Mouse (Mus musculus): Measurements from ENCODE around the gene Tmbim6.

The Tmbim6 gene

DNA sequence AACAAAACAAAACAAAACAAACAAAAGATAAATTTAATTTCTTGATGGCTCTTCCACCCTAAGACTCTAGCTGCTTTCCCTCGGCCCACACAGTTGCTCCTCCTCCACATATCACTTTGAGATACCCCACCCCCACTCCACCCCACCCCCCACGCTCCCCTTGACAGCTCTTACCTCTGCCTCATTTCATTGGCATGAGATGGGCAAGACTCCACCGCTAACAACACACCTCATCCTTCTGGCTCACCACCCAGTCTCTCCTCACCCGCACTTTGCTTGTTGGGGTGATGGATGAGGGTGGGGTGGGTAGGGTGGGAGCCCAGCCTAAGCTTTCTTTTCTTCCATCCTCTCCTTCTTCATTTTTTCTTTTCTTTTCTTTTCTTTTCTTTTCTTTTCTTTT lies 24.3 kb downstream of the Tmbim6 start:
- no peak for DNase-seq (ENCODE audit: low read depth, low spot score)

DNA sequence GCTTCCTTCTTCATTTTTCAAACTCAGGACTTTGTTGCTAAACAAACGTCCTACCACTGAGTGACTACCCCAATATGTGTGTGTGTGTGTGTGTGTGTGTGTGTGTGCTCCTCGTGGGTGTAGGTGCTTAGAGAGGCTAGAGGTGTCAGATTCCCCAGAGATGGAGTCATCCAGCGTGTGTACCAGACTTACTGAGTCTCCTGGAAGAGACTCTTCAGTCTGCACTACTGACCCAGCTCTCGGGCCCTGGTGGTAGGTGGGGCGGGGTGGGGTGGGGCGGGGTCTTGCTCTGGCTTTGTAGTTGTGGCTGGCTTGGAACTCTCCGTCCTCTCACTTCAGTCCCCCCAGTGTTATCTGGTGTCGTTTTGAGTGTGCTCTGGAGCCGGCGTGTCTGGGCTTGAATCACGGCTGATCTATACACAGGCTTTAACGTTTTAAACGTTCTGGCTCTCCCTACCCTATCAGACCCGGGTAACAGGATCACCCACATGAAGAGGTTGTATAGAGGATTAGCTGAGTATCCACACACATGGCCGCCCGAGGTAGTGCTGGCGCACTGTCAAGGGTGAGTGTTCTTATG lies 25.1 kb downstream of the Tmbim6 start:
- DNase-seq (ENCODE audit: low read depth, low spot score) = no peak

DNA sequence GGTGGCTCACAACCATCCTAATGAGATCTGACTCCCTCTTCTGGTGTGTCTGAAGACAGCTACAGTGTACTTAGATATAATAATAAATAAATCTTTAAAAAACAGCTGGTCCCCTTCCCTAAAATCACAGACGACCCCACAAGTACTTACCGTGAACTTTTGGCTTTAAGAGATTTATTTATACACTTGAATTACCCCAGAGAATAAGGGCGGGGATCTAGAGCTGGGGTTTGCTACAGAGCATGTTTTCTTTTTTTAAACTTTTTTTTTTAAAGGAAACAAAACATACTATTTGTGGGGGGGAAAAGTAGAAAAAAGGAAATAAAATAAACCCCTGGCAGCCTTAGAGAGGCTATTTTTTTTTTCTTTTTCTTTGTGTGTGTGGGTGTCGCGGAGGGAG lies 27.4 kb downstream of the Tmbim6 start:
- DNase-seq (ENCODE audit: low read depth, low spot score) = no peak

DNA sequence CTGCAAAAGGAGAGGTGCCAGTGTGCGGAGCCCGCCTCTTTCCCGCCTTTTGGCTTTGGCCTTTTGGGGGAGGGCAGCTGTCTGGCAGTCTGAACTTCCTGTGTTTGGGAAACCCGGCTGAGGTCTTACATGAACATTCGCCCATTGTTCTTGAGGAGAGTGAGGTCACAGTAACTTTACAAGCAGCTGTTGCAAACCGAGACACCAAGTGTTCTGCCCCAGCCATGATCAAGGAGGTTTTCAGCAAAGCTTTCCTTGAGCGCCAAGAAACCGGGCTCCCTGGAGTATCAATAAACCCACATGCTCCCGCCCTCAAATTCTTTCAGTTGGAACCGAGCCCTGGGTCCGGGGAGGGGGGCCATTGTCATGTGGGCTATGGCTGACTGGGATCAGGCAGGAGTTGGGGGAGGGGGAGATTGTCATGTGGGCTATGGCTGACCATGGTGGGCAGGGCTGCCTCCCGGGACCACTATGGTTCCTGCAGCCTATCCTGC lies 27.9 kb downstream of the Tmbim6 start:
- DNase-seq (ENCODE audit: low read depth, low spot score) = peak; percentile 54

DNA sequence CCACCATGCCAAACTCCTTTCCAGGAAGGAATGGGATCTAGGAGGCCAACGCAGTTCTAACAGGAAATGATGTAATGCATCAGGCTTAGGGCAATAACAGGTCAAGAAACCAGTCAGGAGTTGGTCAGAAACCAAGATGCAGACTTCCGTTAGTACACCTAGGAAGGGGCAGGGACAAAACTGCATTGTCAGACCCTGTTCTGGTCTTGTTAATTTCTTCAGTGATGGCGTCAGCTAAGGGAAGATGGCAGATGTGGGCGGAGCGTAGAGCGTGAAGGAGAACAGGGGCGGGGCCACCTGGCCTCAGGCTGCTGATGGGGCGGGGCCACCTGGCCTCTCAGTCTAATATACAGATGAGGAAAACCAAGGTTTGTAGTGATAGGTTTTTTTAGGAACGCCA lies 28.5 kb downstream of the Tmbim6 start:
- DNase-seq (ENCODE audit: low read depth, low spot score) = no peak

DNA sequence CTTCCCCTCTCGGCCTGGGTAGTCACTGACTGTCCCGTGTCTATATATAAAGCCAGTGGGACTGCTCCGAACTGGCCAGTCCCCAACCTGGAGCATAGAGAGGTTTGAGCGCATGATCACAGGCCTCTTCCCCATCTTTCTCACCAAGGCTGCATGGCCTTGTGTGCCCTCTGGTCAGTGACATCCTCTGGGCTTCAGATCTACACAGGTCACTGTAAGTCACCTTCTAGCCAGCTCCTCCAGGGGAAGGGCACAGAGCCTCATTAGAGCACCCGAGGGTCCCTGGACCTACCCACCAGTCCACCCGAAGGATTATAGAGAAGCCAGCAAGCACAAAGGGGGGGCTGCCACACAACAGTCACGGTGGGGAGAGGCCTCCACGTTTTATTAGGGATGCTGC lies 29.0 kb downstream of the Tmbim6 start:
- no peak for DNase-seq (ENCODE audit: low read depth, low spot score)

DNA sequence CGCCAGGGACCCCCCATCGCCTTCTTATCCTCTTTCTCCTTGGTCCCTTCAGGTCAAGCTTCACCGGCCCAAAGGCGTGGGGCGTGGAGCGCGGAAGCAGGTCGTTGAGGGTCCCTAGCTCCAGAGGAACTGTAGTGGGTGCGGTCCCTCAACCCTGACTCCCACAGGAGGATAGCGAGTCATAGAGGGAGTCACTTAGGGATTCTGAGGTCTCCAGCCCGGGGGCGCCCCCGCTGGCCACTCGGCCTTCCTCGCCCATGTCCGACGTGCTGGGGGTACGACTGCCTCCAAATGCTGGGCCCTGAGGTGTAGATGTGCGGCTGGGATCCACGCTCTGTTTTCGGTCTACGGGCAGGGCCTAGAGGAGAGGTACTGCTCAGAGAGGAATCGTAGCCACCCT lies 29.9 kb downstream of the Tmbim6 start:
- DNase-seq (ENCODE audit: low read depth, low spot score) = no peak

DNA sequence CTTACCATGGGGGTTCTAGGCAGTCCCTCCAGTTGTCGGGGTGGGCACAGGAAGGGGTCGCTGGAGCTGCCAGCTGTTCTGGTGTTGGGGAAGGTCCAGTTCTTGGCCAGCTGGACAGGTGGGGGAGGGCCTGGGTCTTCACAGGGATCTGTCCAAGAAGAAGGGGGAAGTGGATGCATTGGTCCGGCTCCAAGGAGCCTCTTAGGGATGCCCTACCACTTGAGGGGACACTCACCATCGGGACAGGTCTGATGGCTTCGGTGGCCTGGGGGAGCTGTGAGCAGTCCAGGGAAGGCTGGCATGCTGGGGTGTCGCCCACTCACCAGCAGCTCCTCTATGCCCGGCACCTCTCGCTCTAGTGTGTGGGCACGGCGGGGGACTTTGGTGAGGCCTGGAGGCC lies 30.4 kb downstream of the Tmbim6 start:
- no peak for DNase-seq (ENCODE audit: low read depth, low spot score)

DNA sequence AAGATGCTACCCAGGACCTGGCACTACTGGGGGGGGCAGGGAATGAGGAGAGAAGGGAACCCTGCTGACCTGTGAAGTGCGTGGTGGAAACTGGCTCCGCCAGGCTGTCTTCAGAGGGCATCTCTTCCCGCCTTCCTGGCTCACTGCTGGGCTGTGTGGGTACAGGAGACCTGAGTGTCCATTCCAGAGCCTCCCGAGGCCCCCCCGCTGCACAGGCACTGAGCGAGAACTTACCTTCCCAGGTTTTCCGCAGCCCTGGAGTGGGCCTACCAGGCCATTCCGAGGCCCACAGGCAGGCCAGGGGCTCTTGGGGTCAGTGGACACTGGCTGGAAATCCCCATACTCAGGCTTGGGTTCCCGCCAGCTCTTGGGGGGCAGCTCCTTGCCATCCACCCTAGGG lies 31.2 kb downstream of the Tmbim6 start:
- no peak for DNase-seq (ENCODE audit: low read depth, low spot score)

DNA sequence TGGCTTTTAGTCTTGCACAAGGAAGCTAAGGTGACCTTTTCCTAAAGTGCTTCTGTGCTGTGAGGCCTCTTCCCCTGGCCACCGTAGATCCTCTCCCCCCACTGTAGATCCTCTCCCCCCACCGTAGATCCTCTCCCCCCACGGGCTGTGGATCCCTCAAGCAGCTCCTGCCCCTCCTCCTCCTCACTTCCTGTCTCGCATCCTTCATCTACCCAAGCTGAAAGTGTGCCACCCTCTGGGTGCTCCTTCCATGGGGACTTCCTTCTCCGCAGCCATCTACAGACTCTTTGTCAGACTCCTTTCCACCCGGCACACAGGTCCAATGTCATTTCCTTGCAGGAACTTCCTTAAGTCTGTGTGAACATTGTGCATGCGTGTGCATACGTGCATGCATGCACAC lies 37.7 kb downstream of the Tmbim6 start:
- DNase-seq (ENCODE audit: low read depth, low spot score) = no peak

DNA sequence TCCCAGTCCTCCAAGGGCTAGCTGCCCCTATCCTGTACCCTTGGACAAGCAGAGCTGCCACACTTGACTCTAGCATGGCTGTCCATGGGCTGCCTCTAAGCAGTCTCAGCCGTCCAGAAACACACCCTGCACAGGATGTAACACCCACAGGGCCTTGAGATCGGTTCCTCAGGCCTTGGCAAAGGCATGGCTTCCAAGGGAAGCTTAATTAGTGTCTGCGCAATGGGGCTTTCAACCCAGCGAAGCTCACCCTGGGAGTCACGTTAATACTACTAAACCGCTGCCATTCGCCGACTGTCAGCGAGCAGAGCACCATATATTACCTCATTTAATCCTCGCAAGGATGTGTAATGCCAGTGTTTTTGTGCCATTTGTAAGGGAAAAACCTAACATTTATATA lies 38.4 kb downstream of the Tmbim6 start:
- DNase-seq (ENCODE audit: low read depth, low spot score) = no peak

DNA sequence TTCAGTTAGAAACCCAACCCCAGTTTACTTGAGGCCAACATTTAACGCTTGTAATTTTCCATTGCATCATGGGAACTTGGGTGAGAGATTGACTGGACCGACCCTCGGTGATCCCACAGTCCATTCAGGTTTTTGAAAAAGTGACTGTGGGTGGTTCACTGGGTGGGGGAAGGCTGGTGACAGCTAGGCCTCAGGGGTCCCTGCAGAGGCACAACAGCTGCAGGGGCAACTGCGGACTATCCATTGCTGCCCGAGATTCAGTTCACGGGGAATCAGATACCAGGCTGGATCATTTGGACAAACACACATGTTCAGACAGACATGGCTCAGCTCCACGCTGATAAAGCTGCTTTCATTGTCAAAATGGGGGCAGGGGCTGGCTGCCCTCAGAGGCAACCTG lies 38.8 kb downstream of the Tmbim6 start:
- no peak for DNase-seq (ENCODE audit: low read depth, low spot score)

DNA sequence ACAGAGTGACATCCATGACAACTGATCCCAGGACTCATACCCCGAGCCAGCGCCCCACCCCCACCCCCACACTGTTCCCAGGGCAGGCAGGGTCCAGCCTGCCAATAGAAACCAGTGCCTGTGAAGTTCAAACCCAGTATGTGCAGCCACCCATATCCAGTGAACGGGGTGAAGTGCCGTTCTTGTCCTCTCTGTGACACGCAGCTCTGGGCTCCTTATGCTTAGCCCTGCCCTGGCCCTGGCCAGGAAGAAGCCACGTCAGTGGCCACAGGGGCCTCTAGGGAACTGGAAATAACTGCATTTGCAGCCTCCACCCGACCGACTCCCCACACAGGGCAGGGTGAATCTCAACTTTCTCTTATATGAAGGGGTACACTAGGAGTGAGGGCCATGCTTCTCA lies 39.3 kb downstream of the Tmbim6 start:
- DNase-seq (ENCODE audit: low read depth, low spot score) = no peak

DNA sequence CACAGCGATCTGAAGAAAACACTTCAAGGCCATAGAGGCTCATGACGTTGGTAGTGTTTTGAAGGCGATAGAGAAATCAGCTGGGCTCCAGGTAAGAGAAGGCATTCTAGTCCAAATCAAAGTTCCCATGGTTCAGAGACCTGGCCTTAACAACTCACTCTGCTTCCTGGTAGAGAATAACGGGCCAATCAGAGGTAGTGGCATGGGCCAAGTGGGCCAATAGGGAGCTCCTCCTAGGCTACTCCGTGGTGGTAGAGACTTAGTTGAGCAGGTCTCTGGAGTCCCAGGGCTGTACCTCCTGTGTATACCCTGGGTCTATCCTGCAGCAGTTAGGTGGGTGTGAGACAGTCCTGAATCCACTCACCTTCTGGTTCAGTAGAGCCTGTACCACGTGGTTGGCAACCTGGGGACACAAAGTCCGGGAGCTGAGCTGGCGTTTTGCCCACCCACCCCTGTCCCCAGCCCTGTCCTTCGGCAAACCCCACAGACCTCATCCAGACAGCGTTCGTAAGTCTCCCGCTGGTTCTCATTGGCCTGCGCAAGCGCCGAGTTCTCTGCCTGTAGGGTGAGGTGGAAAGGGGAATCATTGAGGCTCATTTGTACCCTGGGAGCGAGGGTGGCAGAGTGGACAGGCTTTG lies 40.5 kb downstream of the Tmbim6 start:
- no peak for DNase-seq (ENCODE audit: low read depth, low spot score)

DNA sequence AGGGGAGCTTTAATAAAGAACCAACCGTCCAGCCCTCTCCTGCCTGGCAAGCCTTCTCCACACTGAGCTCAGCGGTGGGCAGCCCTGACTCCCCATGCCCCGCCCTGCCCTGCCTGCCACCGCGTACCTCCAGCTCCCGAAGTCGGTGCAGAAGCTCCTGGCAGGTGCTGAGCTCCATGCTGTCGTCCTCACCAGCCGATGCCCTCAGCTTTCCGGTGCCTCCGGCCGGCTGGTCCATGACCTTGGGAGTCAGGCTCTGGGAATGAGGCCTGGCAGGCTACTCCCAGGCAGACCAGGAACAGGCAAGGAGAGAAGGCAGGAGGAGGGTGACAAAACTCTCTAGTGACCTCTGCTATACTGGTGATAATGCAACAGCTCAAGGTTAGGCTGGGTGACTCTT lies 41.2 kb downstream of the Tmbim6 start:
- no peak for DNase-seq (ENCODE audit: low read depth, low spot score)

DNA sequence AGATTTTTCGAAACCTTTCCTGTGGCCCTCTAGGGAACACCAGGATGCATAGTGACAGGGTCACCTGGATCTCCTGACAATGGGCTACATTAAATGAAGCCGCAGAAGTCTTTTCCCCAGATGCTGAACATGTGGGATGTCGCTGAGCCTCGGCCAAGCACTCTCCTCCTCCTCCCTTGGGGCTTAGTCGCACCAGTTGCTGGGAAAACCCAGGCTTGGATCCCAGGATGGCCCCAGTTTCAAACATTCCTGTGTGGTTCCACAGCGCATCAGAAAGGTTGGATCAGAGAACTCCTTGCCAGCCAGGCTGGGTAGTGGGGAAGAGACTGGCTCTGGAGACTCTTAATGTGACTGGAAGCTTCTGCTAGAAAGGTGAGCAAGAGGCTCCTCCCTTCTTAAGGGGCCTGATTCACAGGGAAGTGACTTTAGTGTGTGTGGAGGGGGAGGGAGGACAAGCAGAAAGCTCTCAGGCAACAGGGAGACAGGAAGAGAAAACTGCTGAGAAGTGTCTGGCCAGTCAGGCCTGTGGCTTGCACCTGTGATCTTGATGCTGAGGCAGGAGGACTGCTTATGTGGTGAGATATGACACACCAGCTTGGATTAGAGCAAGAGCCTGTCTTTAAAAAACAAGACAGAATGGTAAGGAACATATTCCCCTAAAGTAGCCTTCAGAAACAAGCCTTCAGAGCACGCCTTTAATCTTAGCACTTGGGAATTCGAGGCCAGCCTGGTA lies 46.5 kb downstream of the Tmbim6 start:
- DNase-seq (ENCODE audit: low read depth, low spot score) = no peak

DNA sequence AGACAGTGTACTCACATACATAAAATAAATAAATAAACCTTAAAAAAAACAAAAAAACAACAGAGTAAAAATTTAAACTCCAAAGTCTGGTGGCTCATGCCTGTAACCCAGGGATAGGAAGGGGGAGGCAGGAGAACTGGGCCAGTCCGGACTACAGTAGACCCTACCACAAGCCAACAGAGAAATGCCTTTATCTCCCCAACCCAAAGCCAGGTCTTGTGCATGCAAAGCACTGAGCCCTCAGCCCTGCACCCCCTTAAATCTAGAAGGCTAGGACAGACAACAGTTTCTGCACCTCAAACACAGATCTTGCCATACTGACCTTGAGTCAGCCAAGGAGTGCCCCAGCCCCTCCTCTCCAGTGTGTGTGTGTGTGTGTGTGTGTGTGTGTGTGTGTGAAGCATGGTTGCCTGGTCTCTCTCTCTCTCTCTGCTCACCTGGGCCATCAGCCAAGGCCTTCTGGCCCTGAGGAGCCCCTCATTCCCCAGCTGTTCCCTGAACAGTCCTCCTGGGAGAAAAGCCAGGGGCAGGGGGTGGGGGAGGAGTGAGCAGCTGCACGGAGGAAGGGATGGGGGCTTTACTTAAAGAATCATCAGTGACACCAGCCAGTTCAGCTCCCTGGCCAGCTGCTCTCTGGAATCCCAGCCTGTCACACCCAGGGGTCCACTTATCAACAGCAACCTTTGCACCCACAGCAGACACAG lies 47.6 kb downstream of the Tmbim6 start:
- peak; percentile 44 for DNase-seq (ENCODE audit: low read depth, low spot score)

DNA sequence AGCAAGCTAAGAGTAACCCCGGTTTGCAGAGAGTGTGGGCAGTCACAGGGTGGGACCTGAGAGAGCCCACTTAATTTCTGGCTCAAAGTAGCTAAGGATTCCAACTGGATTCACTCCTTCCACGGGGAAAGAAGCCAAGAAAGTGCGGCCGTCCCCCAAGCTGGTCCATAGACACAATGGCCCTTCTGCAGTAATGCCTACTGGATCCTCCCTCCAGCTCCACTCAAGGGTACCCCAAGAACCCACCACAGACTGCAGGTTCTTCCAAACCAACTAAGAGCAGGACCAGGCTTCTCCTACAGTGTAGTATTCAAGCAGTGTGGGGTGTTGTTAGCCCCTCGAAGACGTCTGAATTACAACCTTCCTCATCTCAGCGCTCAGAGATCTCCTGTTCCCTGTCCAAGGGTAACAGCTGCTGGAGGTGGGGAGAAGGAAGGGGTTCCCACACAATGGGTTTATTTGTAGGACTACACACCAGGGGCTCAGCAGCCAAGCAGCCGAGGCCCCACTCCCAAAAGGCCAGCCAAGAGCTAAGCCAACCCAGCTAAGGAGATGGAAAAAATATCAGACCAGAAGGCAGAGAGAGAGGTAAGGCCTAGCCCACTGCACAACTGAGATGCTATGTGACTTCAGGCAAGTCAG lies 48.3 kb downstream of the Tmbim6 start:
- no peak for DNase-seq (ENCODE audit: low read depth, low spot score)

DNA sequence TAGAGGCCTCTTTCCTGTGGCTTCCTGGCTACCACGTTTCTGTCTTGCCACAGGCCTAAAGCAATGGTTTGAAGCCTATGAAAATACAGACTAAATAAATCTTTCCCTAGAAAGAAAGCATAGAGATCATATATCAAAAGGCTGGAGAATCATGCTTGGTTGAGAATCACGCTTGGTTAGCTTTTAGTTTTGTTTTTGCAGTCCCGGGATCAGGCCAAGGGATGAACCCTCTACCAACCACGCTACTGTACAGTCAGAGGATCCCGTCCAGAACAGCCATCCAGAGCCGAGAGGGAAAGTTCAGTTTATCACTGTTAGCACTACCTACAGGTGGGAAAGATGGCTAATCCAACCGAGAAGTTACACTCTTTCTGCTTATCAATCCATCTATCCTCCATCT lies 49.7 kb downstream of the Tmbim6 start:
- DNase-seq (ENCODE audit: low read depth, low spot score) = no peak

DNA sequence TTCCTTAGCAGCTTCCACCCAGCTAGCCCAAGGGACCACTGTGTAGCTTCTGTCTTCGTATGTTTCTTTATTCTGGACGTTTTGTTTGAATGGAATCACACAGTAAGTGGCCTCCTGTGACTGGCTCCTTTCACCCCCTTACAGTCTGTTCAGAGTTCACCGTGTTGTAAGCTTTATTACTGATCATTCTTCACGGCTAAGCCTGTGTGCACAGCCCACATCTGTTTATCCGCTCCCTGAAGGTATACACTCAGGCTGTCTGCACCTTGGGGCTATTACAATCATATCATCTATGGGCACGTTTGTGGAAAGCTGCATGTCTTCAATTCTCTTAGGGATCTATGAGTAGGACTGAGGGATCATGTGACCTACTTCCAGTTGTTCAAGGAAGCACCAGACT lies 52.9 kb downstream of the Tmbim6 start:
- DNase-seq (ENCODE audit: low read depth, low spot score) = no peak

DNA sequence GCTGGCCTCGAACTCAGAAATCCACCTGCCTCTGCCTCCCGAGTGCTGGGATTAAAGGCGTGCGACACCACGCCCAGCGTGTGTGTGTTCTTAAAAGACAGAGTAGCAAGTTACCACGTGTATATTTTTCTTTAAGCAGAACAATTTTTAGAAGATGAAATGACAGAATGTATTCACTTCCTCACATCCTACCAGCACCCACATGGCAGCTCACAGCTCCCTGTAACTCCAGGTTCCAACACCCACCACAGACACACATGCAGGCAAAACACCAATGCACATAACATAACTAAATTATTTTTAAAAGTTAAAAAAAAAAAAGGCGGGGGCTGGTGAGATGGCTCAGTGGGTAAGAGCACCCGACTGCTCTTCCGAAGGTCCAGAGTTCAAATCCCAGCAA lies 53.5 kb downstream of the Tmbim6 start:
- peak; percentile 79 for DNase-seq (ENCODE audit: low read depth, low spot score)

DNA sequence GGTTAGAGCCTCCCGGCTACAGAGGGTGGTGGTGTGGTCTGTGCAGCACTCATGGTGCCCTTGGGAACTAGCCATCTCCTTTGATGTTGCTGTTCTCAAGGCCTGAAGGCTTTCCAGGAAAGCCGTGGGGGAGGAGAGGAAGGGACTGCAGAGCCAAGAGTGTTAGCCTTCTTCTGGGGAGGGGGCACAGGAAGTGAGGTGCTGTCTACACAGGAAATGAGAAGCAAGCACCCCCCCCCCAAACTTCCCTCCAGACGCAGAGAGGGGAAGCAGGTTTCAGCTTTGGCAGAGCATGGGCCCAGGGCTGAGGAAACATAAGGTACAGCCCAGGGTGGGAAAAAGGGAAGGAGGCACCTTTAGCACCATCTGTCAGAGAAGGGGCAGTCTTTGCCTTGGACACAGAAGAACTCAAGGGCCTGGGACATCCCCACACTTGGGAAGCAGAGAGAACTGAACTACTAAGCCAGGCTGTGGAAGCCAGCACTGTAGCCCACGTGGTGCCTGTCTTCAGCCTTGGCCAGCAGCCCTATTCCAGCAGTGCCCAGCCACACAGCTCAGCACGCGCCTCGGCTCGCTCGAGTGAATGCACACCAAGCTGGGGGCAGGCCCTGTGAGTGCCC lies 56.6 kb downstream of the Tmbim6 start:
- peak; percentile 84 for DNase-seq (ENCODE audit: low read depth, low spot score)
